Comparison of ENCODE assay signal across 16 mouse cellular contexts in genomic region chr2:169297226-169297625, GRCm38 (mm10).
DNase-seq lines count a peak whose midpoint lies in the region; ATAC-seq and TF ChIP-seq lines count a peak whose summit lies in the region.
"Had no signal": no experiment of that assay in that cellular context is flagged by ENCODE, and none has a peak within 500 bp of the region (broad histone marks: within the 10 kb centered on the region; RNA-seq: fewer than 3 reads in every experiment).

No protein-coding gene starts in this region.

- no peak overlapping the region for H3K9ac ChIP-seq in midbrain, embryonic 11.5 days (ENCODE audit: low read length)
- H3K9ac ChIP-seq in forebrain, postnatal 0 days: no peak overlapping the region
- H3K9ac ChIP-seq in midbrain, embryonic 14.5 days (replicated peaks; ENCODE audit: low read length): no peak overlapping the region
- H3K9ac ChIP-seq: liver, embryonic 12.5 days had no signal

- H3K4me1 ChIP-seq in midbrain, embryonic 10.5 days: peaks cover 27% of the 10 kb centered on the region
- H3K4me1 ChIP-seq in midbrain, embryonic 11.5 days (ENCODE audit: control insufficient read depth, insufficient read depth, low read length): peaks cover 9% of the 10 kb centered on the region
- peaks cover 19% of the 10 kb centered on the region for H3K4me1 ChIP-seq in forebrain, postnatal 0 days (ENCODE audit: insufficient read depth)
- H3K4me1 ChIP-seq in midbrain, embryonic 14.5 days (ENCODE audit: control insufficient read depth, insufficient read depth, low read length): peaks cover 14% of the 10 kb centered on the region
- H3K4me1 ChIP-seq: liver, embryonic 12.5 days had no signal

- peak; percentile 59 for TF ChIP-seq CTCF in forebrain, postnatal 0 days (IDR thresholded peaks at IDR 0.05; ENCODE audit: low read depth)

- H3K36me3 ChIP-seq in midbrain, embryonic 10.5 days: no peaks in the 10 kb centered on the region
- H3K36me3 ChIP-seq in midbrain, embryonic 11.5 days (ENCODE audit: control insufficient read depth, insufficient read depth, low read length): no peaks in the 10 kb centered on the region
- no peaks in the 10 kb centered on the region for H3K36me3 ChIP-seq in forebrain, postnatal 0 days (ENCODE audit: insufficient read depth)
- no peaks in the 10 kb centered on the region for H3K36me3 ChIP-seq in midbrain, embryonic 14.5 days (ENCODE audit: control insufficient read depth, insufficient read depth, low read length)
- H3K36me3 ChIP-seq: heart, embryonic 15.5 days; liver, embryonic 12.5 days had no signal

- 74% methylated on average over 4 of the region's 4 CpGs for WGBS in midbrain, embryonic 10.5 days
- WGBS in midbrain, embryonic 11.5 days: 78% methylated on average over 4 of the region's 4 CpGs
- 40% methylated on average over 4 of the region's 4 CpGs for WGBS in forebrain, postnatal 0 days
- 50% methylated on average over 4 of the region's 4 CpGs for WGBS in midbrain, embryonic 14.5 days

- peaks cover 6% of the 10 kb centered on the region; the same call in 1 of the 2 replicates for H3K27me3 ChIP-seq in midbrain, embryonic 10.5 days (ENCODE audit: low read depth, poor library complexity, severe bottlenecking)
- H3K27me3 ChIP-seq in midbrain, embryonic 11.5 days (ENCODE audit: control insufficient read depth, insufficient read depth, low read length): no peaks in the 10 kb centered on the region
- H3K27me3 ChIP-seq in forebrain, postnatal 0 days (ENCODE audit: insufficient read depth, low read length): no peaks in the 10 kb centered on the region
- no peaks in the 10 kb centered on the region for H3K27me3 ChIP-seq in midbrain, embryonic 14.5 days (ENCODE audit: control insufficient read depth, insufficient read depth, low read length)
- H3K27me3 ChIP-seq: heart, embryonic 15.5 days; liver, embryonic 12.5 days had no signal

- no peak overlapping the region for H3K4me2 ChIP-seq in midbrain, embryonic 11.5 days
- H3K4me2 ChIP-seq in forebrain, postnatal 0 days (ENCODE audit: low read depth): no peak overlapping the region
- no peak overlapping the region for H3K4me2 ChIP-seq in midbrain, embryonic 14.5 days (ENCODE audit: low read length)

- no peak for ATAC-seq in midbrain, embryonic 11.5 days (ENCODE audit: low FRiP score)
- ATAC-seq in forebrain, postnatal 0 days: no peak
- ATAC-seq in midbrain, embryonic 14.5 days (ENCODE audit: low FRiP score, low TSS enrichment): no peak
- ATAC-seq: activated CD4-positive, CD25-positive, alpha-beta regulatory T cell, adult 4 months; CD4-positive, CD25-positive, alpha-beta regulatory T cell, adult 4 months; liver, embryonic 12.5 days had no signal

- no peak for DNase-seq in midbrain, embryonic 10.5 days (ENCODE audit: low spot score)
- DNase-seq in midbrain, embryonic 11.5 days (ENCODE audit: low spot score, missing footprints): no peak
- DNase-seq in forebrain, postnatal 0 days: peak; percentile 57
- peak; percentile 58 for DNase-seq in midbrain, embryonic 14.5 days
- peak; percentile 23 for DNase-seq in retina, postnatal 1 day
- no peak for DNase-seq in gastrocnemius, postnatal 10 days
- DNase-seq in gastrocnemius, postnatal 4 days (ENCODE audit: low spot score in 2 of 2): no peak
- DNase-seq: cerebellum, adult 18-20 months; gastrocnemius, postnatal 25 days; lung, postnatal 14 days; right cerebral cortex, postnatal 25 days had no signal

- H3K4me3 ChIP-seq in midbrain, embryonic 10.5 days: no peak overlapping the region
- H3K4me3 ChIP-seq in midbrain, embryonic 11.5 days (ENCODE audit: low read depth, low read length): no peak overlapping the region
- no peak overlapping the region for H3K4me3 ChIP-seq in forebrain, postnatal 0 days (ENCODE audit: low read depth, low read length)
- no peak overlapping the region for H3K4me3 ChIP-seq in midbrain, embryonic 14.5 days (replicated peaks; ENCODE audit: low read depth, low read length)
- H3K4me3 ChIP-seq: erythroblast, embryonic 14.5 days; liver, embryonic 12.5 days had no signal

- H3K27ac ChIP-seq in midbrain, embryonic 10.5 days (replicated peaks): peak overlapping the region; percentile 83
- H3K27ac ChIP-seq in midbrain, embryonic 11.5 days (ENCODE audit: low read depth, low read length): no peak overlapping the region
- 0 out of 2 replicates have a peak overlapping the region, but pooled peaks have one; percentile 16 for H3K27ac ChIP-seq in forebrain, postnatal 0 days (ENCODE audit: low read depth, low read length)
- no peak overlapping the region for H3K27ac ChIP-seq in midbrain, embryonic 14.5 days (replicated peaks; ENCODE audit: low read depth, low read length)
- H3K27ac ChIP-seq: liver, embryonic 12.5 days had no signal

- no peaks in the 10 kb centered on the region for H3K9me3 ChIP-seq in midbrain, embryonic 10.5 days (replicated peaks)
- H3K9me3 ChIP-seq in midbrain, embryonic 11.5 days (ENCODE audit: control insufficient read depth, low read length): no peaks in the 10 kb centered on the region
- no peaks in the 10 kb centered on the region for H3K9me3 ChIP-seq in forebrain, postnatal 0 days (ENCODE audit: low read length)
- H3K9me3 ChIP-seq in midbrain, embryonic 14.5 days (ENCODE audit: control insufficient read depth, low read length): no peaks in the 10 kb centered on the region
- H3K9me3 ChIP-seq: heart, embryonic 15.5 days; liver, embryonic 12.5 days had no signal

Comparison
In these comparisons a context has a peak if more than half of its experiments do, and no peak if none do; other contexts are left out.
1. DNase-seq: peak in forebrain, postnatal 0 days (single experiment), midbrain, embryonic 14.5 days (single experiment) and retina, postnatal 1 day (single experiment); none in midbrain, embryonic 10.5 days (single experiment), midbrain, embryonic 11.5 days (single experiment), gastrocnemius, postnatal 10 days (single experiment) and gastrocnemius, postnatal 4 days (0 of 2).
2. H3K27ac ChIP-seq: peak in midbrain, embryonic 10.5 days (single experiment) and forebrain, postnatal 0 days (single experiment); none in midbrain, embryonic 11.5 days (single experiment) and midbrain, embryonic 14.5 days (single experiment).